Mouse (Mus musculus) myocyte (in vitro differentiated cells): ENCODE measurements around the gene Espn. TPM values are rescaled to one million over a fixed set of nuclear protein-coding genes. Genes with fewer than 3 reads are reported as not detected.

ENCODE experiments used
- H3K27me3 ChIP-seq: one replicate; pipeline ENCODE4 v1.6.1; 2011; ENCODE audit not compliant: control insufficient read depth, insufficient read depth, insufficient read length
- H3K36me3 ChIP-seq: one replicate; pipeline ENCODE4 v1.6.1; 2011; ENCODE audit not compliant: control insufficient read depth, insufficient read depth
- H3K4me2 ChIP-seq: one replicate; pipeline ENCODE4 v1.6.1; 2011; ENCODE audit warnings: low read depth, control low read depth
- H3K4me3 ChIP-seq: one replicate; pipeline ENCODE4 v1.5.1; 2011; ENCODE audit warnings: mild to moderate bottlenecking, control low read depth, moderate library complexity
- H3K79me2 ChIP-seq: one replicate; pipeline ENCODE4 v1.6.1; 2011; ENCODE audit not compliant: control insufficient read depth, insufficient read depth
- H3ac ChIP-seq: one replicate; pipeline ENCODE4 v1.6.1; 2011; ENCODE audit not compliant: control insufficient read depth, insufficient read length
- CEBPB ChIP-seq: IDR thresholded peaks from 2 replicates; pipeline ENCODE4 v1.6.1; 2011; ENCODE audit warnings: mild to moderate bottlenecking, moderate library complexity; ENCODE audit not compliant: poor library complexity, insufficient read depth, severe bottlenecking
- E2F4 ChIP-seq: IDR thresholded peaks from one replicate; pipeline ENCODE4 v1.6.1; 2011; ENCODE audit warnings: mild to moderate bottlenecking, control low read depth, moderate library complexity; ENCODE audit not compliant: insufficient read depth
- MAX ChIP-seq: IDR thresholded peaks from one replicate; pipeline ENCODE4 v1.6.1; 2011; ENCODE audit warnings: low read depth, mild to moderate bottlenecking, control low read depth
- MYOD1 ChIP-seq, 3 experiments: IDR thresholded peaks; one replicate each; pipeline ENCODE4 v1.6.1; 2011; ENCODE audit warnings: control low read depth in 2 of 3, low read depth in 2 of 3, mild to moderate bottlenecking in 2 of 3, moderate library complexity in 1 of 3; ENCODE audit not compliant: insufficient read length in 2 of 3, control insufficient read depth in 1 of 3
- MYOG ChIP-seq, 3 experiments: IDR thresholded peaks; one replicate each; pipeline ENCODE4 v1.6.1; 2011; ENCODE audit warnings: control low read depth in 2 of 3, low read depth in 2 of 3, mild to moderate bottlenecking in 2 of 3; ENCODE audit not compliant: insufficient read length in 2 of 3, control insufficient read depth in 1 of 3, insufficient read depth in 1 of 3
- POLR2A ChIP-seq: IDR thresholded peaks from one replicate; pipeline ENCODE4 v1.6.1; 2011; ENCODE audit warnings: low read depth, mild to moderate bottlenecking, control low read depth, moderate library complexity; ENCODE audit not compliant: insufficient read length
- POLR2AphosphoS2 ChIP-seq: IDR thresholded peaks from one replicate; pipeline ENCODE4 v1.6.1; 2011; ENCODE audit warnings: low read depth, control low read depth; ENCODE audit not compliant: insufficient read length
- REST ChIP-seq: IDR thresholded peaks from one replicate; pipeline ENCODE4 v1.6.1; 2011; ENCODE audit warnings: mild to moderate bottlenecking, control low read depth, moderate library complexity; ENCODE audit not compliant: insufficient read depth, insufficient read length
- SRF ChIP-seq: IDR thresholded peaks from one replicate; pipeline ENCODE4 v1.6.1; 2011; ENCODE audit warnings: low read depth; ENCODE audit not compliant: control insufficient read depth, insufficient read length
- TCF12 ChIP-seq: IDR thresholded peaks from one replicate; pipeline ENCODE4 v1.6.1; 2011; ENCODE audit warnings: mild to moderate bottlenecking, control low read depth; ENCODE audit not compliant: poor library complexity, insufficient read depth, severe bottlenecking
- TCF3 ChIP-seq: IDR thresholded peaks from one replicate; pipeline ENCODE4 v1.6.1; 2011; ENCODE audit warnings: low read depth, control low read depth; ENCODE audit not compliant: insufficient read length
- USF1 ChIP-seq: IDR thresholded peaks from one replicate; pipeline ENCODE4 v1.6.1; 2011; ENCODE audit warnings: low read depth, mild to moderate bottlenecking, control low read depth, moderate library complexity
- polyA plus RNA-seq: library from polyadenylated mRNA; unstranded; fragments of >200 nt; fragmentation: generic; extraction: Trizol; gene quantifications from one replicate; pipeline ENCODE4 v1.2.1, GENCODE M21; 2012; ENCODE audit warnings: missing spikeins

The Espn gene
- polyA plus RNA-seq, 1 experiment: 0.65 TPM

GRCm38 (mm10) chr4:152143632-152144031 is 8.5 kb downstream of the Espn start:
- H3K27me3 ChIP-seq: peaks cover 41% of the 10 kb centered on the region

GRCm38 (mm10) chr4:152141521-152142135 is 10.5 kb downstream of the Espn start:
- no peaks in the 10 kb centered on the region for H3K36me3 ChIP-seq
- H3ac ChIP-seq: no peak overlapping the region
- H3K79me2 ChIP-seq: no peaks in the 10 kb centered on the region
- TF ChIP-seq MYOD1 (IDR thresholded peaks at IDR 0.05; ENCODE audit: control insufficient read depth in 1 of 3, insufficient read length in 2 of 3, low read depth in 2 of 3): peak in 1 of 3 experiments; percentile 40
- TF ChIP-seq TCF12: no peak
- H3K4me3 ChIP-seq: no peak overlapping the region
- no peak overlapping the region for H3K4me2 ChIP-seq
- peaks cover 21% of the 10 kb centered on the region for H3K27me3 ChIP-seq

More at GRCm38 (mm10) chr4:152143632-152144031, 8.5 kb downstream of the Espn start:
- no peaks in the 10 kb centered on the region for H3K79me2 ChIP-seq
- H3K4me3 ChIP-seq: no peak overlapping the region
- no peak overlapping the region for H3K4me2 ChIP-seq
- no peaks in the 10 kb centered on the region for H3K36me3 ChIP-seq
- TF ChIP-seq REST (no peak), USF1 (no peak)
- no peak overlapping the region for H3ac ChIP-seq

GRCm38 (mm10) chr4:152140441-152140840 is 11.7 kb downstream of the Espn start:
- no peaks in the 10 kb centered on the region for H3K79me2 ChIP-seq
- H3ac ChIP-seq: no peak overlapping the region
- H3K4me3 ChIP-seq: no peak overlapping the region
- H3K36me3 ChIP-seq: no peaks in the 10 kb centered on the region
- no peak overlapping the region for H3K4me2 ChIP-seq
- H3K27me3 ChIP-seq: peaks cover 19% of the 10 kb centered on the region
- TF ChIP-seq MYOG (IDR thresholded peaks at IDR 0.05; ENCODE audit: control insufficient read depth in 1 of 3, insufficient read depth in 1 of 3, insufficient read length in 2 of 3, low read depth in 2 of 3) (no peak), MYOD1 (IDR thresholded peaks at IDR 0.05; ENCODE audit: control insufficient read depth in 1 of 3, insufficient read length in 2 of 3, low read depth in 2 of 3) (peak in 1 of 3 experiments; percentile 15)

- no peak overlapping the region for H3ac ChIP-seq
- H3K27me3 ChIP-seq: peaks cover 14% of the 10 kb centered on the region
- H3K4me2 ChIP-seq: peak overlapping the region; percentile 59
- no peaks in the 10 kb centered on the region for H3K79me2 ChIP-seq
- H3K36me3 ChIP-seq: no peaks in the 10 kb centered on the region
- TF ChIP-seq USF1 (no peak), SRF (peak; percentile 12), REST (no peak), POLR2A (peak; percentile 19), TCF12 (no peak), TCF3 (no peak), POLR2AphosphoS2 (no peak), CEBPB (no peak), MYOG (IDR thresholded peaks at IDR 0.05; ENCODE audit: control insufficient read depth in 1 of 3, insufficient read depth in 1 of 3, insufficient read length in 2 of 3, low read depth in 2 of 3) (peak in 1 of 3 experiments; percentile 1), E2F4 (no peak), MYOD1 (IDR thresholded peaks at IDR 0.05; ENCODE audit: control insufficient read depth in 1 of 3, insufficient read length in 2 of 3, low read depth in 2 of 3) (peak in 1 of 3 experiments; percentile 36)
- no peak overlapping the region for H3K4me3 ChIP-seq
These were observed 13.5 kb downstream of the Espn start for GRCm38 (mm10) chr4:152138497-152139260.

GRCm38 (mm10) chr4:152136876-152137250 is 15.3 kb downstream of the Espn start:
- H3ac ChIP-seq: no peak overlapping the region
- H3K4me3 ChIP-seq: no peak overlapping the region
- TF ChIP-seq MYOD1 (IDR thresholded peaks at IDR 0.05; ENCODE audit: control insufficient read depth in 1 of 3, insufficient read length in 2 of 3, low read depth in 2 of 3): no peak
- TF ChIP-seq TCF12: no peak
- TF ChIP-seq MAX: no peak
- no peak for TF ChIP-seq POLR2A
- no peak for TF ChIP-seq TCF3
- no peak for TF ChIP-seq E2F4
- no peak for TF ChIP-seq POLR2AphosphoS2
- no peak for TF ChIP-seq USF1
- TF ChIP-seq MYOG (IDR thresholded peaks at IDR 0.05; ENCODE audit: control insufficient read depth in 1 of 3, insufficient read depth in 1 of 3, insufficient read length in 2 of 3, low read depth in 2 of 3): no peak
- no peak for TF ChIP-seq REST
- TF ChIP-seq CEBPB: no peak
- TF ChIP-seq SRF: no peak
- no peaks in the 10 kb centered on the region for H3K79me2 ChIP-seq
- peaks cover 26% of the 10 kb centered on the region for H3K27me3 ChIP-seq
- no peak overlapping the region for H3K4me2 ChIP-seq
- H3K36me3 ChIP-seq: no peaks in the 10 kb centered on the region
